Mouse (Mus musculus) liver, embryonic 14.5 days (tissue): ENCODE measurements at regions not wholly inside any gene's neighbourhood (a gene's known extent, or its start where the extent isn't known, plus 50 kb on each side); places are given as distances from the start of the nearest gene placed in this dataset.

Source experiments
- CTCF ChIP-seq: IDR thresholded peaks from 2 replicates; pipeline ENCODE4 v1.5.1; 2016; ENCODE audit warnings: antibody characterized with exemption, low read depth, control low read depth
- EP300 ChIP-seq: IDR thresholded peaks from 2 replicates; pipeline ENCODE4 v1.6.1; 2016; ENCODE audit warnings: antibody characterized with exemption, low read depth

- TF ChIP-seq CTCF (no peak), EP300 (no peak)
Observed at GRCm38 (mm10) chr1:186312008-186312407, 194.9 kb upstream of the Lyplal1 start.
